Mouse (Mus musculus) C2C12 (cell line): ENCODE measurements around the gene Lats2. TPM values are rescaled to one million over a fixed set of nuclear protein-coding genes. Genes with fewer than 3 reads are reported as not detected.

Experiments
- H3K27me3 ChIP-seq: one replicate; pipeline ENCODE4 v1.6.1; 2011; ENCODE audit not compliant: control insufficient read depth, insufficient read depth, insufficient read length
- H3K36me3 ChIP-seq: one replicate; pipeline ENCODE4 v1.6.1; 2011; ENCODE audit not compliant: control insufficient read depth, insufficient read depth
- H3K4me3 ChIP-seq: one replicate; pipeline ENCODE4 v1.5.1; 2011; ENCODE audit warnings: mild to moderate bottlenecking, control low read depth; ENCODE audit not compliant: poor library complexity, insufficient read depth, severe bottlenecking
- H3K79me2 ChIP-seq: one replicate; pipeline ENCODE4 v1.6.1; 2011; ENCODE audit not compliant: control insufficient read depth, insufficient read depth
- H3K79me3 ChIP-seq: one replicate; pipeline ENCODE4 v1.6.1; 2011; ENCODE audit warnings: low read depth, control low read depth
- H3ac ChIP-seq: one replicate; pipeline ENCODE3; 2011; ENCODE audit warnings: low read depth; ENCODE audit not compliant: control insufficient read depth, insufficient read length
- CEBPB ChIP-seq: IDR thresholded peaks from one replicate; pipeline ENCODE4 v1.6.1; 2011; ENCODE audit warnings: low read depth, mild to moderate bottlenecking, control low read depth, moderate library complexity
- CTCF ChIP-seq: IDR thresholded peaks from one replicate; pipeline ENCODE4 v1.5.1; 2011; ENCODE audit not compliant: control insufficient read depth, insufficient read depth, insufficient read length
- FOSL1 ChIP-seq: IDR thresholded peaks from one replicate; pipeline ENCODE4 v1.8.0; 2011; ENCODE audit warnings: mild to moderate bottlenecking, low read length; ENCODE audit not compliant: poor library complexity, insufficient read depth, severe bottlenecking
- MAX ChIP-seq: IDR thresholded peaks from one replicate; pipeline ENCODE4 v1.6.1; 2011; ENCODE audit warnings: mild to moderate bottlenecking, control low read depth
- MYOD1 ChIP-seq: IDR thresholded peaks from one replicate; pipeline ENCODE4 v1.6.1; 2011; ENCODE audit warnings: low read depth; ENCODE audit not compliant: control insufficient read depth, insufficient read length
- MYOG ChIP-seq: IDR thresholded peaks from one replicate; pipeline ENCODE4 v1.6.1; 2011; ENCODE audit not compliant: control insufficient read depth, insufficient read length; ENCODE audit errors: extremely low read depth
- USF1 ChIP-seq: IDR thresholded peaks from one replicate; pipeline ENCODE4 v1.6.1; 2011; ENCODE audit warnings: low read depth, mild to moderate bottlenecking, control low read depth, moderate library complexity
- polyA plus RNA-seq: library from polyadenylated mRNA; unstranded; fragments of >200 nt; fragmentation: generic; extraction: Trizol; gene quantifications from one replicate; pipeline ENCODE4 v1.2.1, GENCODE M21; 2012; ENCODE audit warnings: missing spikeins

The Lats2 gene
- polyA plus RNA-seq, 1 experiment = 15.6 TPM

DNA sequence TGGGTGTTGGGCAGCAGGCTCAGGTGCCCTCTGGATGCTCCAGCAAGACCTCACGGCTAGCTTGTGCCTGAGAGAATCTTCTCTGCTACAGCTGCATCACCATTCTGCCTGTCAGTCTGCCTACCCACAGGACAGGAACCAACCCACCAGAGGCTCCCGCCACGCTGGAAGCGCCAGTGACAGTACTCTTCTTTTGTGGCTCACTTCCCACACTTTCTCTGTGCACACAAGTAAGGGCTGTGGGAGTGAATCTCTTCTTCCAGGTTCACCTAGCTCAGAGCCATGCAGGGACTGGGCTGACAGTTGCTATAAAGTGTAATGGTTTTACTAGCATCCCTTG is 51.5 kb downstream of the Lats2 start:
- H3K79me2 ChIP-seq = peaks cover 56% of the 10 kb centered on the region
- no peaks in the 10 kb centered on the region for H3K27me3 ChIP-seq
- no peak overlapping the region for H3ac ChIP-seq
- TF ChIP-seq USF1 = no peak
- no peak for TF ChIP-seq CEBPB
- TF ChIP-seq MYOG = no peak
- no peak for TF ChIP-seq CTCF
- no peak for TF ChIP-seq MAX
- TF ChIP-seq MYOD1 = no peak
- no peak for TF ChIP-seq FOSL1
- peaks cover 10% of the 10 kb centered on the region for H3K36me3 ChIP-seq
- no peak overlapping the region for H3K4me3 ChIP-seq
- H3K79me3 ChIP-seq = peaks cover 15% of the 10 kb centered on the region

DNA sequence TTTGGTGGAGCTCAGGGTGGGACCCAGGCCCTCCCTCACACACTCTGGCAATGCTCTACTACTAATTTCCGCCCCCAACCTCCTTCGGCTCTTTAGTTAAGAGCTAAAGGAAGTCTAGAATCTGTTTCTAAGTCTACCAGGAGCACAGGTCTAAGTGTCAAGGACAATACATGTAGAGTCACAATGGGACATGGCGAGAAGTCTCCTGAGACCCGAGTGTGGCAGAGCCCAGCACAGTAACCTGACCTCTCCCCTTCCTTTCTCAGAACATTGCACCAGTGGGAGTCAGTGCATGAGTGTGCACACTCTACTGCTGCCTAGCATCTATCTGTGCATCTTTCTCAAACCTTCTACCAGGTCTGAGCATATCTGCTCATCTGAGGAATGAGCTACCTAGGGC is 52.4 kb downstream of the Lats2 start:
- Histone ChIP-seq H3K36me3 (peaks cover 12% of the 10 kb centered on the region), H3ac (no peak overlapping the region)
- TF ChIP-seq MAX (no peak), CEBPB (no peak), FOSL1 (no peak), MYOD1 (no peak), CTCF (no peak), MYOG (no peak), USF1 (no peak)

DNA sequence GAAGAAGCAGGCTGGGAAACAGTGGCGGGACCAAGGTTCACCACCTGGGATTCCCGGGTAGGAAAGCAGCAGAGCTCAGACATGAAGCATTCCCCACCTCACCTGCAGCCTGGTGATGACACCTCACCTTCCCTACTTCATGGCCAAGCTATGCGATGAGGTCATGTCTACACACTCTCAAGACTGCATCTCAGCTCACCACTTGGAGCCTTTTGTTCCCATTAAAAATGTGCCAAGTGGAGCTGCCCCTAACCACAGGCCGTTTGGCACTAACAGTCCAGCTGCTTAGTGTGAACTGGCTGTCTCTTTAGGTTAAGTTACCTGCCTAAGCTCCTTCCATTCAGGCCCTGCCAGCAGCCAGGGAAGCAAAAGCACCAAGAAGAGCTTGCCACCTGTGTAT is 53.1 kb downstream of the Lats2 start:
- H3K4me3 ChIP-seq = no peak overlapping the region
- H3K79me3 ChIP-seq = peaks cover 10% of the 10 kb centered on the region
- H3K36me3 ChIP-seq = peaks cover 15% of the 10 kb centered on the region
- TF ChIP-seq MYOD1 (no peak), CEBPB (no peak), MAX (no peak), FOSL1 (no peak), USF1 (no peak), MYOG (no peak), CTCF (no peak)
- H3K27me3 ChIP-seq = no peaks in the 10 kb centered on the region
- H3K79me2 ChIP-seq = peaks cover 39% of the 10 kb centered on the region
- H3ac ChIP-seq = no peak overlapping the region

More for the DNA sequence above, 52.4 kb downstream of the Lats2 start:
- Histone ChIP-seq H3K27me3 (no peaks in the 10 kb centered on the region), H3K79me2 (peaks cover 46% of the 10 kb centered on the region), H3K79me3 (peaks cover 10% of the 10 kb centered on the region), H3K4me3 (no peak overlapping the region)

DNA sequence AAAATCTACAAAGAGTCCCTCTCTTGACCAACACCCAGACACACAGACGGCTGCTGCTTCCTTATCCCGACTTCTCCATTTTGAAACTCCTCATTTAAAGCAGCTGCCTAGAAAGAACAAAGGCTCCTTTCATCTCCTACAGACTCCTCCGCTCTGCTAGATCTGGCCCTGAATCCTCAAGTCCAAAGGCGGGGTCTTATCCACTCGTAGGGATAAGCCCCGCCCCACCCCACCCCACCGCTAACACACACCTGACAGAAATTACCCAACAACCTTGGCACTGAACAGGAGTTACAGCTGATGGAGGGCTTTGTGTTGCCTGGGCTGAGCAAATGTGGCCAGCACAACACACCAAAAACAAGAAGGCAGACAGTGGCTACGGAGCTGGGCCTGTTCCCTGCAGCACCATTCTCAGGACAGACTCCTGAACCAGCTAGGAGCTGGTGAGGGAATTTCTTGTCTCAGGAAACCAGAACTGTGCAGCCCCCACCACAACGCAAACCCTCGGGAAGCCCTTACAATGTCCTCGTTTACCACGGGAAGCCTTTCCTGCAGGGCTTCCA is 56.2 kb downstream of the Lats2 start:
- H3K27me3 ChIP-seq = no peaks in the 10 kb centered on the region
- H3K79me3 ChIP-seq = peaks cover 2% of the 10 kb centered on the region
- peaks cover 29% of the 10 kb centered on the region for H3K36me3 ChIP-seq
- peaks cover 8% of the 10 kb centered on the region for H3K79me2 ChIP-seq
- H3ac ChIP-seq = no peak overlapping the region
- TF ChIP-seq FOSL1 (no peak), MYOD1 (no peak), CTCF (no peak), CEBPB (no peak), USF1 (no peak), MYOG (no peak), MAX (no peak)
- no peak overlapping the region for H3K4me3 ChIP-seq

DNA sequence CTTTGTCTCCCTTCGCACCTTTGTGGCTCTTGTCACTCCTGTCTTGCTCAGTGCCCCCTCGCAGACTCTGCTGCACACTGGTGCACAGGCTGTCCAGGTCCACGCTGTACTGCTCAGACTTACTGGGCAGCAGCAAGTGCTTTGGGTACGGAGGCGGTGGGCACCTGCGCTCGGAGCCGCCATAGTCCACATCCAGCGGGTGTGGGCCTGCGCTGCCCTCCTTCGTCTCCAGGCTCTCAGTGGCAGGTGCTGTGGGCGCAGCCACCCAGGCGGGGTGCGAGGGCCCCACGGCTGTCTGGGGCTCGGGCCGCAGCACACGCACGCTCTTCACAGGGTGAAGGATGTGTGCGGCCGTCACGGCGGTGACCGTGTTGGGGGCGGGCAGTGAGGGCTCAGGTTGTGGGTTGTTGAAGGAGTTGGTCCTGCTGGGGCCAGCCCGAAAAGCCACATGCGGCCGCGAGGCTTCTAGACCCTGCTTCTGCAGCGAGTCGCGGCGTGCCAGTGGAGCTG is 58.7 kb downstream of the Lats2 start:
- no peak for TF ChIP-seq MYOD1
- TF ChIP-seq USF1 = no peak
- no peak for TF ChIP-seq CTCF
- no peak for TF ChIP-seq MYOG
- no peak for TF ChIP-seq CEBPB
- no peak for TF ChIP-seq MAX
- TF ChIP-seq FOSL1 = no peak

More for the DNA sequence above, 58.7 kb downstream of the Lats2 start:
- no peaks in the 10 kb centered on the region for H3K27me3 ChIP-seq
- no peaks in the 10 kb centered on the region for H3K79me3 ChIP-seq
- no peaks in the 10 kb centered on the region for H3K79me2 ChIP-seq
- H3ac ChIP-seq = no peak overlapping the region
- H3K36me3 ChIP-seq = peaks cover 46% of the 10 kb centered on the region
- H3K4me3 ChIP-seq = no peak overlapping the region
